Mouse (Mus musculus): ENCODE measurements at regions not wholly inside any gene's neighbourhood (a gene's known extent, or its start where the extent isn't known, plus 50 kb on each side); places are given as distances from the start of the nearest gene placed in this dataset.

- no peaks in the 10 kb centered on the region for H3K9me3 ChIP-seq (ENCODE audit: control insufficient read depth, low read length)
- DNase-seq (ENCODE audit: low spot score): no peak
- H3K4me2 ChIP-seq (replicated peaks; ENCODE audit: low read depth): no peak overlapping the region
- no peak overlapping the region for H3K9ac ChIP-seq (ENCODE audit: low read length)
- H3K36me3 ChIP-seq (ENCODE audit: control insufficient read depth, insufficient read depth, low read length): no peaks in the 10 kb centered on the region
- H3K27ac ChIP-seq (replicated peaks): no peak overlapping the region
- TF ChIP-seq EP300 (optimal IDR thresholded peaks at IDR 0.05): no peak
- no peak for TF ChIP-seq CTCF (IDR thresholded peaks at IDR 0.05; ENCODE audit: low read depth)
- H3K4me3 ChIP-seq (ENCODE audit: low read depth, low read length): no peak overlapping the region
- ATAC-seq (ENCODE audit: low FRiP score, low TSS enrichment): no peak
- no peaks in the 10 kb centered on the region for H3K27me3 ChIP-seq (ENCODE audit: control insufficient read depth, insufficient read depth, low read length)
- WGBS: 66% methylated on average over 3 of the region's 3 CpGs
- no peaks in the 10 kb centered on the region for H3K4me1 ChIP-seq (replicated peaks; ENCODE audit: control insufficient read depth, insufficient read depth)
These were observed 567.3 kb downstream of the Cntn3 start for GRCm38 (mm10) chr6:102005627-102006026.

DNA sequence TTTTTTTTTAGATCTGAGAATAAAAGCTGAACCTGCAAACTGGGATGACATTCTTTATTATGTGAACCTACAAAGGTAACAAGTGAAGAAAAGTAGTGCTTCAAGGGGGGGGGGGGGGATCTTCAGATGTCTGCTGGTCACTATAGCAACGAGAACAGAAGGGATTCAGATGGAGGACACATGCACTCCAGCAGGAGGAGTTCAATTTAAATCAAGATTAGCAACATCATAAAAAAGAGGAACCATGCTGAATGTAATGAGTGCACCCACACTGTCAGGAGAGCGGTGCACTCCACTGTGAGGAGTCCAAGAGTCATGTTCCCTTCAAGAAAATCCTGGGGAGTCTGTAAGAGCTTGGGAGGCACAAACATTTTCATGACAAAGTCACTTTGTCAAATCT, 574.7 kb downstream of the Cntn3 start:
- Histone ChIP-seq H3K9ac (ENCODE audit: low read length) (no peak overlapping the region), H3K4me3 (ENCODE audit: low read depth, low read length) (no peak overlapping the region), H3K36me3 (ENCODE audit: control insufficient read depth, insufficient read depth, low read length) (no peaks in the 10 kb centered on the region), H3K9me3 (ENCODE audit: control insufficient read depth, low read length) (no peaks in the 10 kb centered on the region), H3K27me3 (ENCODE audit: control insufficient read depth, insufficient read depth, low read length) (no peaks in the 10 kb centered on the region), H3K4me2 (replicated peaks; ENCODE audit: low read depth) (no peak overlapping the region), H3K27ac (replicated peaks) (no peak overlapping the region), H3K4me1 (replicated peaks; ENCODE audit: control insufficient read depth, insufficient read depth) (no peaks in the 10 kb centered on the region)
- DNase-seq (ENCODE audit: low spot score) (no peak), ATAC-seq (ENCODE audit: low FRiP score, low TSS enrichment) (no peak)
- TF ChIP-seq EP300 (optimal IDR thresholded peaks at IDR 0.05) (no peak), CTCF (IDR thresholded peaks at IDR 0.05; ENCODE audit: low read depth) (no peak)
- 79% methylated on average over 2 of the region's 2 CpGs for WGBS

GRCm38 (mm10) chr6:101997629-101998028, 575.3 kb downstream of the Cntn3 start:
- no peak for DNase-seq (ENCODE audit: low spot score)

GRCm38 (mm10) chr6:101992815-101993214, 580.1 kb downstream of the Cntn3 start:
- no peaks in the 10 kb centered on the region for H3K9me3 ChIP-seq (ENCODE audit: control insufficient read depth, low read length)
- ATAC-seq (ENCODE audit: low FRiP score, low TSS enrichment): no peak
- H3K27me3 ChIP-seq (ENCODE audit: control insufficient read depth, insufficient read depth, low read length): no peaks in the 10 kb centered on the region
- H3K36me3 ChIP-seq (ENCODE audit: control insufficient read depth, insufficient read depth, low read length): no peaks in the 10 kb centered on the region
- H3K4me2 ChIP-seq (replicated peaks; ENCODE audit: low read depth): no peak overlapping the region
- DNase-seq (ENCODE audit: low spot score): no peak
- 83% methylated on average over 2 of the region's 2 CpGs for WGBS
- H3K4me1 ChIP-seq (replicated peaks; ENCODE audit: control insufficient read depth, insufficient read depth): no peaks in the 10 kb centered on the region
- H3K4me3 ChIP-seq (ENCODE audit: low read depth, low read length): no peak overlapping the region
- no peak overlapping the region for H3K9ac ChIP-seq (ENCODE audit: low read length)
- TF ChIP-seq EP300 (optimal IDR thresholded peaks at IDR 0.05) (no peak), CTCF (IDR thresholded peaks at IDR 0.05; ENCODE audit: low read depth) (no peak)
- H3K27ac ChIP-seq (replicated peaks): no peak overlapping the region

More at GRCm38 (mm10) chr6:101997629-101998028, 575.3 kb downstream of the Cntn3 start:
- Histone ChIP-seq H3K36me3 (ENCODE audit: control insufficient read depth, insufficient read depth, low read length) (no peaks in the 10 kb centered on the region), H3K9ac (ENCODE audit: low read length) (no peak overlapping the region), H3K4me3 (ENCODE audit: low read depth, low read length) (no peak overlapping the region), H3K4me2 (replicated peaks; ENCODE audit: low read depth) (no peak overlapping the region), H3K27me3 (ENCODE audit: control insufficient read depth, insufficient read depth, low read length) (no peaks in the 10 kb centered on the region), H3K4me1 (replicated peaks; ENCODE audit: control insufficient read depth, insufficient read depth) (no peaks in the 10 kb centered on the region), H3K9me3 (ENCODE audit: control insufficient read depth, low read length) (no peaks in the 10 kb centered on the region), H3K27ac (replicated peaks) (no peak overlapping the region)
- no peak for ATAC-seq (ENCODE audit: low FRiP score, low TSS enrichment)
- TF ChIP-seq EP300 (optimal IDR thresholded peaks at IDR 0.05) (no peak), CTCF (IDR thresholded peaks at IDR 0.05; ENCODE audit: low read depth) (no peak)
- 50% methylated on average over 5 of the region's 5 CpGs for WGBS

- 50% methylated on average over 1 of the region's 1 CpGs for WGBS
- TF ChIP-seq EP300 (optimal IDR thresholded peaks at IDR 0.05): no peak
- no peak for TF ChIP-seq CTCF (IDR thresholded peaks at IDR 0.05; ENCODE audit: low read depth)
- Histone ChIP-seq H3K4me2 (replicated peaks; ENCODE audit: low read depth) (no peak overlapping the region), H3K36me3 (ENCODE audit: control insufficient read depth, insufficient read depth, low read length) (no peaks in the 10 kb centered on the region), H3K27ac (replicated peaks) (no peak overlapping the region), H3K27me3 (ENCODE audit: control insufficient read depth, insufficient read depth, low read length) (no peaks in the 10 kb centered on the region), H3K4me3 (ENCODE audit: low read depth, low read length) (no peak overlapping the region), H3K4me1 (replicated peaks; ENCODE audit: control insufficient read depth, insufficient read depth) (no peaks in the 10 kb centered on the region), H3K9ac (ENCODE audit: low read length) (no peak overlapping the region), H3K9me3 (ENCODE audit: control insufficient read depth, low read length) (no peaks in the 10 kb centered on the region)
- DNase-seq (ENCODE audit: low spot score): no peak
- ATAC-seq (ENCODE audit: low FRiP score, low TSS enrichment): no peak
These were observed 591.2 kb downstream of the Cntn3 start for GRCm38 (mm10) chr6:101981656-101982055.

DNA sequence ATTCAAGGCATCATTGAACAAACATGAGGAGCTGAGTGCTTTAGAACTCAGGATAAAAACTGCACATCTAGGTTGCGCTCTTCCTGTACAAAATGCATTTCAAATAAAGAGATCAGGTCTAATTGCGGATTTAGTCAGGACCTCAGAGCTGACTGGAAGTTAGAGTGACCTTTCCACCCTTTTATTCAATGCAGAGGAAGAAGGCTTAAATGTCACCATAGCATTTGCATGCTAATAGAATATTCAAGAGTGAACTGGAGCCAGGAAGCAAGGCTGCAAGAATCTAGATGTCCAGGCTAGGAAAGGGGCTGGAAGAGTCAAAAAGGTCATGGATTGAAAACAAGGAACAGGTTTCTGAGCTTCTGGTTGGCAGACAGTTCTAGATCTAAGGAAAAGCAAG, 593.7 kb downstream of the Cntn3 start:
- H3K4me1 ChIP-seq (replicated peaks; ENCODE audit: control insufficient read depth, insufficient read depth): no peaks in the 10 kb centered on the region
- no peak overlapping the region for H3K27ac ChIP-seq (replicated peaks)
- H3K36me3 ChIP-seq (ENCODE audit: control insufficient read depth, insufficient read depth, low read length): no peaks in the 10 kb centered on the region
- 78% methylated on average over 2 of the region's 2 CpGs for WGBS
- no peak overlapping the region for H3K9ac ChIP-seq (ENCODE audit: low read length)
- DNase-seq (ENCODE audit: low spot score) (no peak), ATAC-seq (ENCODE audit: low FRiP score, low TSS enrichment) (no peak)
- H3K4me3 ChIP-seq (ENCODE audit: low read depth, low read length): no peak overlapping the region
- TF ChIP-seq CTCF (IDR thresholded peaks at IDR 0.05; ENCODE audit: low read depth) (no peak), EP300 (optimal IDR thresholded peaks at IDR 0.05) (no peak)
- H3K27me3 ChIP-seq (ENCODE audit: control insufficient read depth, insufficient read depth, low read length): no peaks in the 10 kb centered on the region
- no peak overlapping the region for H3K4me2 ChIP-seq (replicated peaks; ENCODE audit: low read depth)
- no peaks in the 10 kb centered on the region for H3K9me3 ChIP-seq (ENCODE audit: control insufficient read depth, low read length)
